Mouse (Mus musculus) frontal cortex, adult (tissue): ENCODE data around the gene Asah2.
A peak's percentile ranks its signal among the peaks of the same experiment; 100 is the strongest.

Experiments
- ATAC-seq: cut with Nextera tagmentation; 2 replicates; pipeline ENCODE4 v1.9.2; 2017; ENCODE audit warnings: mild to moderate bottlenecking, moderate library complexity, mixed read lengths; ENCODE audit not compliant: low TSS enrichment

Gene Asah2

GRCm38 (mm10) chr19:31991057-31991456 lies 117.0 kb downstream of the Asah2 start:
- no peak for ATAC-seq

- no peak for ATAC-seq
Observed at GRCm38 (mm10) chr19:31975882-31976281, 132.1 kb downstream of the Asah2 start.

- ATAC-seq: peak; percentile 98
Observed at GRCm38 (mm10) chr19:31971998-31972397, 136.0 kb downstream of the Asah2 start.

GRCm38 (mm10) chr19:31971405-31971804 lies 136.6 kb downstream of the Asah2 start:
- no peak for ATAC-seq

- ATAC-seq: peak; percentile 44; the same call in 1 of the 2 replicates
Observed at GRCm38 (mm10) chr19:31967933-31968532, 140.0 kb downstream of the Asah2 start.

GRCm38 (mm10) chr19:31963147-31963546 lies 144.9 kb downstream of the Asah2 start:
- no peak for ATAC-seq

GRCm38 (mm10) chr19:31960434-31960833 lies 147.6 kb downstream of the Asah2 start:
- ATAC-seq: no peak

- ATAC-seq: no peak
Observed at GRCm38 (mm10) chr19:31956359-31956758, 151.7 kb downstream of the Asah2 start.

GRCm38 (mm10) chr19:31954696-31955095 lies 153.3 kb downstream of the Asah2 start:
- no peak for ATAC-seq

GRCm38 (mm10) chr19:31954267-31954666 lies 153.7 kb downstream of the Asah2 start:
- ATAC-seq: no peak

GRCm38 (mm10) chr19:31953799-31954198 lies 154.2 kb downstream of the Asah2 start:
- peak; percentile 93 for ATAC-seq

- no peak for ATAC-seq
Observed at GRCm38 (mm10) chr19:31950793-31951489, 157.1 kb downstream of the Asah2 start.
